Mouse (Mus musculus) embryonic facial prominence, embryonic 11.5 days (tissue): ENCODE results near the gene Lsm14a. TPM values are rescaled to one million over a fixed set of nuclear protein-coding genes. Genes with fewer than 3 reads are reported as not detected.
A peak's percentile ranks its signal among the peaks of the same experiment; 100 is the strongest.

Experiments
- ATAC-seq: fragments of 200-750 bp; cut with Nextera tagmentation; replicated peaks from 2 replicates; pipeline ENCODE4 v1.8.0; 2017; ENCODE audit warnings: low read depth; ENCODE audit not compliant: insufficient number of reproducible peaks, low FRiP score, low TSS enrichment
- DNase-seq: peaks from one replicate; pipeline ENCODE4 v3.0.0-alpha.2; 2015; ENCODE audit warnings: low spot score
- H3K27ac ChIP-seq: fragments of 300-500 bp; sonication (generic); replicated peaks from 2 replicates; pipeline ENCODE4 v1.5.1; 2014; ENCODE audit warnings: mild to moderate bottlenecking, low read depth, low read length, control low read depth
- H3K27me3 ChIP-seq: fragments of 300-500 bp; sonication (generic); 2 replicates; pipeline ENCODE4 v1.6.1; 2014; ENCODE audit warnings: mild to moderate bottlenecking, low read length, moderate library complexity, mixed read lengths; ENCODE audit not compliant: control insufficient read depth, insufficient read depth
- H3K36me3 ChIP-seq: fragments of 300-500 bp; sonication (generic); replicated peaks from 2 replicates; pipeline ENCODE4 v1.6.1; 2014; ENCODE audit warnings: low read depth, mild to moderate bottlenecking, low read length, moderate library complexity, mixed read lengths; ENCODE audit not compliant: control insufficient read depth, insufficient read depth
- H3K4me1 ChIP-seq: fragments of 300-500 bp; sonication (generic); 2 replicates; pipeline ENCODE4 v1.6.1; 2014; ENCODE audit warnings: low read length, mixed read lengths; ENCODE audit not compliant: control insufficient read depth, insufficient read depth
- H3K4me2 ChIP-seq: fragments of 300-500 bp; sonication (generic); 2 replicates; pipeline ENCODE4 v1.6.1; 2014; ENCODE audit warnings: low read depth, mild to moderate bottlenecking, control low read depth, low read length, moderate library complexity
- H3K4me3 ChIP-seq: fragments of 300-500 bp; sonication (generic); 2 replicates; pipeline ENCODE4 v1.5.1; 2014; ENCODE audit warnings: low read depth, low read length, control low read depth
- H3K9ac ChIP-seq: fragments of 300-500 bp; sonication (generic); replicated peaks from 2 replicates; pipeline ENCODE4 v1.6.1; 2014; ENCODE audit warnings: mild to moderate bottlenecking, control low read depth, low read length
- H3K9me3 ChIP-seq: fragments of 300-500 bp; sonication (generic); replicated peaks from 2 replicates; pipeline ENCODE4 v1.6.1; 2016; ENCODE audit warnings: mild to moderate bottlenecking, low read length, inconsistent platforms, mixed read lengths; ENCODE audit not compliant: control insufficient read depth
- WGBS: fragments of 180-500 bp; shearing (Covaris S2); extraction: QIAGEN DNeasy Blood & Tissue Kit; methylation state at CpG from one replicate; pipeline ENCODE4 v1.1.7; 2014; 5-methylcytosine and 5-hydroxymethylcytosine counted together
- polyA plus RNA-seq: library from polyadenylated mRNA; unstranded; fragments of >200 nt; fragmentation: Nextera tagmentation; extraction: Ambion mirVana; gene quantifications from 2 replicates; pipeline ENCODE4 v1.2.1, GENCODE M21; 2014

Gene Lsm14a
- polyA plus RNA-seq: 73.6 and 78.7 TPM in 2 replicates

- no peak within 1 kb of the TSS for H3K4me3 ChIP-seq
- H3K4me1 ChIP-seq: peaks cover 5% of the 10 kb centered on the region
- ATAC-seq (no peak), DNase-seq (no peak)
- no peaks in the 10 kb centered on the region for H3K9me3 ChIP-seq
- no peak within 1 kb of the TSS for H3K27ac ChIP-seq
- no peak within 1 kb of the TSS for H3K9ac ChIP-seq
- no peak within 1 kb of the TSS for H3K4me2 ChIP-seq
- H3K36me3 ChIP-seq: no peaks in the 10 kb centered on the region
- no peaks in the 10 kb centered on the region for H3K27me3 ChIP-seq
Measured at GRCm38 (mm10) chr7:34393215-34393614, at the start of gene Lsm14a. Gene Lsm14a (minus strand): TSS chr7:34393315.

- Histone ChIP-seq H3K9me3 (no peaks in the 10 kb centered on the region), H3K27me3 (no peaks in the 10 kb centered on the region)
- WGBS: 43% methylated on average over 6 of the region's 6 CpGs
Measured at GRCm38 (mm10) chr7:34438903-34439302, 45.8 kb upstream of the Lsm14a start.

GRCm38 (mm10) chr7:34433597-34433996 lies 40.5 kb upstream of the Lsm14a start:
- Histone ChIP-seq H3K4me3 (no peak overlapping the region), H3K27me3 (no peaks in the 10 kb centered on the region), H3K27ac (no peak overlapping the region), H3K9ac (no peak overlapping the region), H3K4me2 (no peak overlapping the region), H3K9me3 (no peaks in the 10 kb centered on the region), H3K36me3 (no peaks in the 10 kb centered on the region), H3K4me1 (no peaks in the 10 kb centered on the region)
- 91% methylated on average over 1 of the region's 1 CpGs for WGBS
- DNase-seq: no peak
- ATAC-seq: no peak

More at GRCm38 (mm10) chr7:34438903-34439302, 45.8 kb upstream of the Lsm14a start:
- H3K4me3 ChIP-seq: no peak overlapping the region
- ATAC-seq (no peak), DNase-seq (peak; percentile 76)
- no peak overlapping the region for H3K9ac ChIP-seq
- no peak overlapping the region for H3K27ac ChIP-seq
- no peaks in the 10 kb centered on the region for H3K4me1 ChIP-seq
- no peak overlapping the region for H3K4me2 ChIP-seq
- no peaks in the 10 kb centered on the region for H3K36me3 ChIP-seq

DNA sequence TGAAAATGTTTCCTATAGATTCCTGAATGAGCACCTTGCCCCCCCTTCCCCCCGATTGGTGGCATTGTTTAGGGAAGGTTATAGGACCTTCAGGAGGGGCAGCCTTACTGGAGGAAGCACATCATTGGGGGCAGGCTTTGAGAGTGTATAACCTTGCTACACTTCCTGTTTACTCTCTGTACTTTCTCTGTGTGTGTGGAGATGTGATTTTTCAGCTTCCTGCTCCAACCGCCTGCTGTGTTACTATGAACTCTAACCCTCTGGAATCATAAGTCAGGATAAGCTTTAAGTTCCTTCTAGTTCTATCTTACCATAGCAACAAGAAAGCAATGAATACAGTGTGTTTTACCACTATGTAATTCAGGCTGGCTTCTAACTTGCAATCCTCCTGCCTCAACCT lies 28.1 kb upstream of the Lsm14a start:
- no peak overlapping the region for H3K4me3 ChIP-seq
- no peak overlapping the region for H3K4me2 ChIP-seq
- H3K9me3 ChIP-seq: no peaks in the 10 kb centered on the region
- DNase-seq (no peak), ATAC-seq (no peak)
- WGBS: 74% methylated on average over 2 of the region's 2 CpGs
- no peak overlapping the region for H3K9ac ChIP-seq
- no peak overlapping the region for H3K27ac ChIP-seq
- H3K27me3 ChIP-seq: no peaks in the 10 kb centered on the region
- no peaks in the 10 kb centered on the region for H3K36me3 ChIP-seq
- H3K4me1 ChIP-seq: no peaks in the 10 kb centered on the region

GRCm38 (mm10) chr7:34407492-34407891 lies 14.4 kb upstream of the Lsm14a start:
- Histone ChIP-seq H3K9ac (no peak overlapping the region), H3K27me3 (no peaks in the 10 kb centered on the region), H3K4me1 (no peaks in the 10 kb centered on the region), H3K4me2 (no peak overlapping the region), H3K4me3 (no peak overlapping the region), H3K9me3 (no peaks in the 10 kb centered on the region), H3K36me3 (no peaks in the 10 kb centered on the region), H3K27ac (no peak overlapping the region)
- ATAC-seq (no peak), DNase-seq (peak; percentile 82)
- 10% methylated on average over 8 of the region's 8 CpGs for WGBS

GRCm38 (mm10) chr7:34403876-34404275 lies 10.8 kb upstream of the Lsm14a start:
- H3K4me1 ChIP-seq: no peaks in the 10 kb centered on the region
- H3K27me3 ChIP-seq: no peaks in the 10 kb centered on the region
- no peaks in the 10 kb centered on the region for H3K36me3 ChIP-seq
- no peak overlapping the region for H3K27ac ChIP-seq
- no peak overlapping the region for H3K4me3 ChIP-seq
- ATAC-seq (no peak), DNase-seq (no peak)
- WGBS: 76% methylated on average over 11 of the region's 11 CpGs
- no peak overlapping the region for H3K4me2 ChIP-seq
- H3K9ac ChIP-seq: no peak overlapping the region
- no peaks in the 10 kb centered on the region for H3K9me3 ChIP-seq

- ATAC-seq (no peak), DNase-seq (no peak)
- no peak overlapping the region for H3K27ac ChIP-seq
- H3K4me3 ChIP-seq: no peak overlapping the region
- no peaks in the 10 kb centered on the region for H3K36me3 ChIP-seq
- no peaks in the 10 kb centered on the region for H3K27me3 ChIP-seq
- 46% methylated on average over 2 of the region's 4 CpGs for WGBS
- no peaks in the 10 kb centered on the region for H3K4me1 ChIP-seq
- H3K4me2 ChIP-seq: no peak overlapping the region
- no peaks in the 10 kb centered on the region for H3K9me3 ChIP-seq
- H3K9ac ChIP-seq: no peak overlapping the region
Measured at GRCm38 (mm10) chr7:34400070-34400469, 7.0 kb upstream of the Lsm14a start.

DNA sequence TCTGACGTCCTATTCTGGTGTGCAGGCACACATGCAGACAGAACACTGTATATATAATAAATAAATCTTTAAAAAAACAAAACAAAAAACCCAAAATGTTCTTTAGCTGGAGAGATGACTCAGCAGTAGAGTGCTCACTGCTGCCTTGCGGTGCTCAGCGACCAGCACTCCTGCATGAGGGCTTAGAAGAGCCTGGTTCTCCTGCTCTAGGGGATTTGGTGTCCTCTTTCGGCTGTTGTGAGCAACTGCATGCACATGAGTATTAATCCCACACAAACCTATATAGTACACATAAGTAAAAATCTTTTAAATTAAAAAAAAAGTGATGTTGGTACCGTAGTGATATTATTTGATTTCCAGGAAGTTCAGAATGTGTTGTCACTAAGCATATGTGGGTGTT lies 5.7 kb upstream of the Lsm14a start:
- H3K9ac ChIP-seq: no peak overlapping the region
- no peak overlapping the region for H3K4me2 ChIP-seq
- H3K27me3 ChIP-seq: no peaks in the 10 kb centered on the region
- H3K9me3 ChIP-seq: no peaks in the 10 kb centered on the region
- DNase-seq (no peak), ATAC-seq (no peak)
- no peak overlapping the region for H3K4me3 ChIP-seq
- WGBS: 72% methylated on average over 5 of the region's 5 CpGs
- no peaks in the 10 kb centered on the region for H3K4me1 ChIP-seq
- H3K27ac ChIP-seq: no peak overlapping the region
- no peaks in the 10 kb centered on the region for H3K36me3 ChIP-seq
